Mouse (Mus musculus): ENCODE data around the gene Herc6. TPM values are rescaled to one million over a fixed set of nuclear protein-coding genes. Genes with fewer than 3 reads are reported as not detected.

Herc6 gene
- polyA plus RNA-seq, 1 experiment from 2014 or later: 2.7 TPM

GRCm38 (mm10) chr6:57702376-57702742 lies 121.6 kb downstream of the Herc6 start, which contains the start of gene Lancl2:
Gene Lancl2, plus strand, starts transcription at chr6:57702540.
- Histone ChIP-seq H3K4me2 (ENCODE audit: low read depth, low read length) (peak within 1 kb of the TSS; percentile 91), H3K9me3 (replicated peaks; ENCODE audit: control insufficient read depth, low read length) (no peaks in the 10 kb centered on the region), H3K9ac (ENCODE audit: low read depth, low read length) (peak within 1 kb of the TSS; percentile 93), H3K4me1 (ENCODE audit: control insufficient read depth, low read depth, low read length) (peaks cover 15% of the 10 kb centered on the region), H3K27me3 (ENCODE audit: control insufficient read depth, insufficient read depth, low read depth, low read length) (no peaks in the 10 kb centered on the region), H3K36me3 (ENCODE audit: control insufficient read depth, insufficient read depth) (no peaks in the 10 kb centered on the region), H3K27ac (ENCODE audit: low read length) (peak within 1 kb of the TSS; percentile 94), H3K4me3 (ENCODE audit: low read depth, low read length) (peak within 1 kb of the TSS; percentile 86)
- under 1% methylated on average over 10 of the region's 10 CpGs for WGBS (ENCODE audit: insufficient replicate concordance)
- ATAC-seq (ENCODE audit: low read depth): peak; percentile 12

- 0% methylated on average over 59 of the region's 59 CpGs for WGBS (ENCODE audit: insufficient replicate concordance)
- ATAC-seq (ENCODE audit: low read depth): peak; percentile 98
These were observed 122.1 kb downstream of the Herc6 start for GRCm38 (mm10) chr6:57702743-57703499.

DNA sequence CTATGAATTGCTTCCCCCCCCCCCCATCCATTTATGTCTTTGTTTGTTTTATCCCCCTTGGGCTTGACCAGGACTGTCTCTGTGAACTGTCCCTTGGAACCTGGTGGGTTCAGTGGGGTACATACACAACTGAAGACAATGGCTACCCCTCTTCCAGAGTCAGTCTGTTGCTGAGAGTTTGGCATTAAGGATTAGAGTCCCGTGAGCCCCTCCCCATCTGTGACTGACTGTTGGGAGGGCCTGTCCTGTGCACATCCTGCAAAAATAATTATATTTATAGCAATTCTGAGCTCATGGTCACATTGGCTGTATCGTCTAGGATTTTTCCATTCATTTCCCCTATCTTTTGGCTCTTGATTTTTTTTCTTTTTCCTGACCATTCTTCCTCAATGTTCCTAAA lies 122.9 kb downstream of the Herc6 start:
- Histone ChIP-seq H3K9ac (ENCODE audit: low read depth, low read length) (peak overlapping the region; percentile 93), H3K4me1 (ENCODE audit: control insufficient read depth, low read depth, low read length) (peaks cover 15% of the 10 kb centered on the region), H3K36me3 (ENCODE audit: control insufficient read depth, insufficient read depth) (no peaks in the 10 kb centered on the region), H3K4me2 (ENCODE audit: low read depth, low read length) (peak overlapping the region; percentile 91), H3K27me3 (ENCODE audit: control insufficient read depth, insufficient read depth, low read depth, low read length) (no peaks in the 10 kb centered on the region), H3K27ac (ENCODE audit: low read length) (peak overlapping the region; percentile 94), H3K9me3 (replicated peaks; ENCODE audit: control insufficient read depth, low read length) (no peaks in the 10 kb centered on the region), H3K4me3 (ENCODE audit: low read depth, low read length) (peak overlapping the region; percentile 86)
- 15% methylated on average over 2 of the region's 2 CpGs for WGBS (ENCODE audit: insufficient replicate concordance)
- ATAC-seq (ENCODE audit: low read depth): no peak

More at GRCm38 (mm10) chr6:57702743-57703499, 122.1 kb downstream of the Herc6 start:
- peak overlapping the region; percentile 93 for H3K9ac ChIP-seq (ENCODE audit: low read depth, low read length)
- H3K4me1 ChIP-seq (ENCODE audit: control insufficient read depth, low read depth, low read length): peaks cover 15% of the 10 kb centered on the region
- peak overlapping the region; percentile 94 for H3K27ac ChIP-seq (ENCODE audit: low read length)
- H3K27me3 ChIP-seq (ENCODE audit: control insufficient read depth, insufficient read depth, low read depth, low read length): no peaks in the 10 kb centered on the region
- peak overlapping the region; percentile 86 for H3K4me3 ChIP-seq (ENCODE audit: low read depth, low read length)
- H3K4me2 ChIP-seq (ENCODE audit: low read depth, low read length): peak overlapping the region; percentile 91
- no peaks in the 10 kb centered on the region for H3K9me3 ChIP-seq (replicated peaks; ENCODE audit: control insufficient read depth, low read length)
- no peaks in the 10 kb centered on the region for H3K36me3 ChIP-seq (ENCODE audit: control insufficient read depth, insufficient read depth)

DNA sequence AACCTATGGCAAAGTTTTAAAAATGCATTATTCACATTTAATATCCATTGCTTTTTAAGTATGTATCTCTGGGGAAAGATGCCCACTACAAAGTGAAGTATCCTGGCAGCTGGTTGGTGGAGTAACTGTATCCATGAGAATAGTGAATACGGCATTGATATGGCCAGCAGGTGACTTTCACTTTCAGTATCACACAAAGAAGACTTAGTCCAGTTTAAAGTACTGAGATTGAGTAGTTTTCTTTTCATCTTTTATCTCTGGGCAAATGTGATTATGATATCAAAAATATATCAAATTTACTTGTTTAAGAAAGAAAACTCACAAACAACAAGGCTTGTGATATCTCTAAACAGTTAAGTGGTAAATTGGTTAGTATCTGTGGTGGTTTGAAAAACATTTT lies 125.9 kb downstream of the Herc6 start:
- H3K27ac ChIP-seq (ENCODE audit: low read length): no peak overlapping the region
- no peak overlapping the region for H3K9ac ChIP-seq (ENCODE audit: low read depth, low read length)
- 82% methylated on average over 1 of the region's 1 CpGs for WGBS (ENCODE audit: insufficient replicate concordance)
- no peak for ATAC-seq (ENCODE audit: low read depth)
- peaks cover 15% of the 10 kb centered on the region for H3K4me1 ChIP-seq (ENCODE audit: control insufficient read depth, low read depth, low read length)
- H3K4me2 ChIP-seq (ENCODE audit: low read depth, low read length): no peak overlapping the region
- H3K9me3 ChIP-seq (replicated peaks; ENCODE audit: control insufficient read depth, low read length): no peaks in the 10 kb centered on the region
- no peaks in the 10 kb centered on the region for H3K36me3 ChIP-seq (ENCODE audit: control insufficient read depth, insufficient read depth)
- H3K27me3 ChIP-seq (ENCODE audit: control insufficient read depth, insufficient read depth, low read depth, low read length): no peaks in the 10 kb centered on the region
- H3K4me3 ChIP-seq (ENCODE audit: low read depth, low read length): no peak overlapping the region

GRCm38 (mm10) chr6:57711726-57712125 lies 130.9 kb downstream of the Herc6 start:
- Histone ChIP-seq H3K36me3 (ENCODE audit: control insufficient read depth, insufficient read depth) (no peaks in the 10 kb centered on the region), H3K9me3 (replicated peaks; ENCODE audit: control insufficient read depth, low read length) (no peaks in the 10 kb centered on the region), H3K4me3 (ENCODE audit: low read depth, low read length) (no peak overlapping the region), H3K9ac (ENCODE audit: low read depth, low read length) (no peak overlapping the region), H3K27ac (ENCODE audit: low read length) (no peak overlapping the region), H3K4me2 (ENCODE audit: low read depth, low read length) (no peak overlapping the region), H3K27me3 (ENCODE audit: control insufficient read depth, insufficient read depth, low read depth, low read length) (no peaks in the 10 kb centered on the region), H3K4me1 (ENCODE audit: control insufficient read depth, low read depth, low read length) (peaks cover 5% of the 10 kb centered on the region; the same call in 1 of the 2 replicates)
- WGBS (ENCODE audit: insufficient replicate concordance): 14% methylated on average over 1 of the region's 1 CpGs
- peak; percentile 39; the same call in 1 of the 2 replicates for ATAC-seq (ENCODE audit: low read depth)

Other genes with a start within 250 kb of the Herc6 start
- gene Vmn1r17, start 217.3 kb upstream of the Herc6 start, polyA plus RNA-seq (2015; fragmentation: Nextera tagmentation; extraction: Ambion mirVana): not detected in 2 replicates
- gene Vmn1r18, start 185.2 kb upstream of the Herc6 start, polyA plus RNA-seq (2015; fragmentation: Nextera tagmentation; extraction: Ambion mirVana): not detected in 2 replicates
- not detected in 2 replicates for gene Vmn1r19, start 177.2 kb upstream of the Herc6 start, polyA plus RNA-seq (2015; fragmentation: Nextera tagmentation; extraction: Ambion mirVana)
- not detected in 2 replicates for gene Vmn1r20, start 152.1 kb upstream of the Herc6 start, polyA plus RNA-seq (2015; fragmentation: Nextera tagmentation; extraction: Ambion mirVana)
- 6.4 and 6.6 TPM in 2 replicates for gene Ppm1k, start 45.5 kb upstream of the Herc6 start, polyA plus RNA-seq (2015; fragmentation: Nextera tagmentation; extraction: Ambion mirVana)
- gene Pyurf, start 111.1 kb downstream of the Herc6 start, polyA plus RNA-seq (2015; fragmentation: Nextera tagmentation; extraction: Ambion mirVana): 7.0 and 7.3 TPM in 2 replicates
- gene Lancl2, start 121.5 kb downstream of the Herc6 start, polyA plus RNA-seq (2015; fragmentation: Nextera tagmentation; extraction: Ambion mirVana): 11.7 and 12.6 TPM in 2 replicates
- gene Vopp1, start 244.2 kb downstream of the Herc6 start, polyA plus RNA-seq (2015; fragmentation: Nextera tagmentation; extraction: Ambion mirVana): 58.2 and 62.5 TPM in 2 replicates